Mouse (Mus musculus): ENCODE results near the gene E2f4. TPM values are rescaled to one million over a fixed set of nuclear protein-coding genes. Genes with fewer than 3 reads are reported as not detected.

Gene E2f4
- polyA plus RNA-seq, 1 experiment from 2014 or later: 125 TPM

DNA sequence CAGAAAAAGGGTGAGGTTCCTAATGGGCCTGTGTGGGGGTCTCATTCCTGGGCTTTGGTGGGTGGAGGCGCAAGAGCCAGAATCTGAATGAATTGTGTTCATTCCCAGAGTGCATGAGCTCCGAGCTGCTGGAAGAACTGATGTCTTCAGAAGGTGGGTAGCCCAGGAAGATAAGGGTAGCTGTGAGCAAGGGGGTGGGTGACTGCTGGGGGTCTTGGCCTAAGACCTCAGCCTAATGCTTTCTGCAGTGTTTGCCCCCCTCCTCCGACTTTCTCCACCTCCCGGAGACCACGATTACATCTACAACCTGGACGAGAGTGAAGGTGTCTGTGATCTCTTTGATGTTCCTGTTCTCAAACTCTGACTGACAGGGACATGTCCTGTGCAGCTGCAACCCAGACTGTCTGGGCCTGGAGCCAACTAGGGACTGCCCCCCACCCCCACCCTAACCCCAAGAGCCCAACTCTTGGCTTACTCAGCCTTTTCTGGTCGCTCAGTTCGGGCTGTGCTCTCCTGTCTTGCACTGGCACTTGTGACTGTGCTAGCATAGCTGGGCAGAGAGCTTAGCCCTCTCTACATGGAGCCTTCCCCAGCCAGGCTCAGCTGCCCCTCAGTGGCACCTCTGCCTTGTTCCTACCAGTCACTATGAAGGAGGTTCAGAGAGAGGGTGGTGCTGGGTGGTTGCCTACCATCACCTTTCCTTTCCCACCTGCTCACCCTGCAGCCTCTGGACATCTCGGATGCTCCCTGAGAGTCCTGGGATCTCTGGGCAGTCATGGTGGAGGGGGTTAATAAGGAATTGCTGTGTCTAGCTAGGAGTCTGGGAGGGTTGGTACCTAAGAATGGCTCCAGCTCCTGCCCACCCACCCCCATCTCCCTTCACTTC, 7.1 kb downstream of the E2f4 start:
- Histone ChIP-seq H3K27me3 (replicated peaks; ENCODE audit: low read depth, poor library complexity, severe bottlenecking) (no peaks in the 10 kb centered on the region), H3K27ac (replicated peaks) (no peak overlapping the region), H3K36me3 (replicated peaks) (peaks cover 87% of the 10 kb centered on the region), H3K4me3 (no peak overlapping the region), H3K4me1 (peaks cover 27% of the 10 kb centered on the region), H3K9me3 (no peaks in the 10 kb centered on the region)
- WGBS: 83% methylated on average over 9 of the region's 9 CpGs
- no peak for DNase-seq (ENCODE audit: low spot score)

DNA sequence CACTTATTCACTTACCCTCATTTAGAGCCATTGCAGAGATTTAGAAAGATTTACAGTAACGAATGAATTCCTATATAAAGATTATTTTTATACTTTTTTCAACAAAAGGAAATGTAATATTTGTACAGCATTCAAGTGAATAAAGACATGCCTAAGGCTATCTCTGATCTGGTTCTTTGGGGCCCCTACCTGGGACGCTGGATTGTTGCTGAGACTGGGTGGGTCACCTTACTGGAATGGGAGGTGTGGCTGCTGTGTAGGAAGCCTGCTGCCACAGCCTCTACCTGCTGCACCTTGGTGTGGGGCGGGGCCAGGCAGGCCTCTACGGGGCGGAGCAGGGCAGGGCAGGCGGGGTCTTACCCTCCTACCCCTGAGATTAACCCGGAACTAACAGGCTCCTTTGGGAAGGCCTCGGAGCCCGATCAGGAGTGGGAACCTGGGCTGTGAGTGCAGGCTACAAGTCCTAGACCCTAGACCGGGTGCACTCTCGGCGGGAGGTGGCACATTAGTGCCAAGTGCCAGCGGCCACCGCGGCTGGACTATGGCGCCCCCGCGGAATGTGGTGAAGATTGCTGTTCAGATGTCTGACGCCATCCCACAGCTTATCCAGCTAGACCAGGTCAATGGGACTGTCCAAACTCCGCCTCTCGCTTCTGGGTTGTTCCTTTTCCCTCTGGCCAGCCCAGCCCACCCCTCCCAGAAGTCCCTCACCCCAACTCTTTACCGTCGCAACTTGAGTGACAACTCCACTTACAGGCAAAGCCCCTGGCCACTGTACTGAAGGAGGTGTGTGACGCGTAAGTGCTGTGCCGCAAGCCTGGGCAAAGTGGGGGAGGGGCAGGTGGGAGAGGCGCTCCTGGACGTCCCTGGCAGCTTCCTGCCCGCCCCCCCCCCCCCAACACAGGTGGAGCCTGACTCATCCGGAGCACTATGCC, 8.0 kb downstream of the E2f4 start, which contains the start of gene Elmo3:
Elmo3 (plus strand) TSS at position 391 of the 935 bp plus-strand sequence.
- peak; percentile 74 for DNase-seq (ENCODE audit: low spot score)
- peak within 1 kb of the TSS; percentile 53 for H3K4me3 ChIP-seq
- H3K27ac ChIP-seq (replicated peaks): peak within 1 kb of the TSS; percentile 80
- H3K36me3 ChIP-seq (replicated peaks): peaks cover 87% of the 10 kb centered on the region
- no peaks in the 10 kb centered on the region for H3K9me3 ChIP-seq
- 7% methylated on average over 29 of the region's 30 CpGs for WGBS
- peaks cover 27% of the 10 kb centered on the region for H3K4me1 ChIP-seq
- no peaks in the 10 kb centered on the region for H3K27me3 ChIP-seq (replicated peaks; ENCODE audit: low read depth, poor library complexity, severe bottlenecking)

DNA sequence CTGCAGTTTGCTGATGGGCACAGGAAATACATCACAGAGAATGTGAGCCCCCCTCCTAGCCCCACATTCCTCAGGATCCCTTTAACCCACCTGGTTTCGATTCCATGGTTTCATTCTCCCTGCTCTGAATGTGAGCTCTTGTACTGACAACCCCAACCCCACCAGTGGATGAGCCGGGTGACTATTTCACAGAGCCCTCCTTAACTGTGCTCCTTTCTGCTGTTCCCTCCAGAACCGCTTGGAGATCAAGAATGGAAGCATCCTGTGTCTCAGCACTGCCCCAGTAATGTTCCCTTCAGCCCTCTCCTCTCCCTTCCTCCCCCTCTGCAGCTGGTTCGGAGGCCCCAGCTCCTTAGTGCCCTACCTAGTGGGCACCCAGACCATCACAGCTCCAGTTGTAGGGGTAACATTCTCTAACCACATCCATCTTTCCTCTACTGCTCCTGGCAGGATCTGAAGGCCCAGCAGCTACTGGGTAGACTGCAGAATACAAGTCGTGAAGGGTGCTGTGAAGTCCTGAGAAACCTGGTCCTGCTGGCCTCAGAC, 8.8 kb downstream of the E2f4 start:
- no peaks in the 10 kb centered on the region for H3K27me3 ChIP-seq (replicated peaks; ENCODE audit: low read depth, poor library complexity, severe bottlenecking)
- peak overlapping the region; percentile 80 for H3K27ac ChIP-seq (replicated peaks)
- WGBS: 55% methylated on average over 5 of the region's 5 CpGs
- peak overlapping the region; percentile 53 for H3K4me3 ChIP-seq
- H3K36me3 ChIP-seq (replicated peaks): peaks cover 87% of the 10 kb centered on the region
- peaks cover 27% of the 10 kb centered on the region for H3K4me1 ChIP-seq
- no peaks in the 10 kb centered on the region for H3K9me3 ChIP-seq
- no peak for DNase-seq (ENCODE audit: low spot score)

DNA sequence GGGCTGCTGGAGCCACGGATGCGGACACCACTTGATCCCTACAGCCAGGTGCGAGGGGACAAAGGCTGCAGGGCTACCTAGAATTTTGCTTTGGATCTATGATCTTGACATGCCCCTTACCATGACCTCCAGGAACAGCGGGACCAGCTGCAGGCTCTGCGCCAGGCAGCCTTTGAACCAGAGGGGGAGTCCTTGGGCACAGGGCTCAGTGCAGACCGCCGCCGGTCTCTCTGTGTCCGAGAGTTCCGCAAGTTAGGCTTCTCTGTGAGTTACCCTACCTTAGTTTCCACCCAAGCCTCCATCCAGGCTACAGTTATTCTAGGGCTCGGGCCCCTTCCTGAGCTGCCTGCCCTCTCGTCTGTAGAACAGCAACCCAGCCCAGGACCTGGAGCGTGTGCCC, 10.2 kb downstream of the E2f4 start:
- no peak for DNase-seq (ENCODE audit: low spot score)
- 93% methylated on average over 13 of the region's 13 CpGs for WGBS
- no peak overlapping the region for H3K27ac ChIP-seq (replicated peaks)
- peaks cover 87% of the 10 kb centered on the region for H3K36me3 ChIP-seq (replicated peaks)
- H3K4me3 ChIP-seq: no peak overlapping the region
- peaks cover 27% of the 10 kb centered on the region for H3K4me1 ChIP-seq
- no peaks in the 10 kb centered on the region for H3K9me3 ChIP-seq
- no peaks in the 10 kb centered on the region for H3K27me3 ChIP-seq (replicated peaks; ENCODE audit: low read depth, poor library complexity, severe bottlenecking)

DNA sequence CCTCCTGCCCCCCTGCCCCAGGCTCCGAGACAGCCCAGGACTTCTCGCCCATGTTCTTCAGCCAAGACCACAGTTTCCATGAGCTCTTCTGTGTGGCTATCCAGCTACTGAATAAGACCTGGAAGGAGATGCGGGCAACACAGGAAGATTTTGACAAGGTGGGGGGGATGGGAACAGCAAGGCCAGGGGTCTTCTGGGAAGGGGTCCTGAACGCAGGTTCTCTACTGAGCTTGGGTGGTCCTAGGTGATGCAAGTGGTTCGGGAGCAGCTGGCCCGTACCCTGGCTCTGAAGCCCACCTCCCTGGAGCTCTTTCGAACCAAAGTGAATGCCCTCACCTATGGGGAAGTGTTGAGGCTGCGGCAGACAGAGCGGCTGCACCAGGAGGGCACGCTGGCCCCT, 11.0 kb downstream of the E2f4 start:
- DNase-seq (ENCODE audit: low spot score): no peak
- Histone ChIP-seq H3K4me1 (peaks cover 27% of the 10 kb centered on the region), H3K4me3 (no peak overlapping the region), H3K9me3 (no peaks in the 10 kb centered on the region), H3K27me3 (replicated peaks; ENCODE audit: low read depth, poor library complexity, severe bottlenecking) (no peaks in the 10 kb centered on the region), H3K36me3 (replicated peaks) (peaks cover 87% of the 10 kb centered on the region), H3K27ac (replicated peaks) (no peak overlapping the region)
- 94% methylated on average over 10 of the region's 10 CpGs for WGBS

DNA sequence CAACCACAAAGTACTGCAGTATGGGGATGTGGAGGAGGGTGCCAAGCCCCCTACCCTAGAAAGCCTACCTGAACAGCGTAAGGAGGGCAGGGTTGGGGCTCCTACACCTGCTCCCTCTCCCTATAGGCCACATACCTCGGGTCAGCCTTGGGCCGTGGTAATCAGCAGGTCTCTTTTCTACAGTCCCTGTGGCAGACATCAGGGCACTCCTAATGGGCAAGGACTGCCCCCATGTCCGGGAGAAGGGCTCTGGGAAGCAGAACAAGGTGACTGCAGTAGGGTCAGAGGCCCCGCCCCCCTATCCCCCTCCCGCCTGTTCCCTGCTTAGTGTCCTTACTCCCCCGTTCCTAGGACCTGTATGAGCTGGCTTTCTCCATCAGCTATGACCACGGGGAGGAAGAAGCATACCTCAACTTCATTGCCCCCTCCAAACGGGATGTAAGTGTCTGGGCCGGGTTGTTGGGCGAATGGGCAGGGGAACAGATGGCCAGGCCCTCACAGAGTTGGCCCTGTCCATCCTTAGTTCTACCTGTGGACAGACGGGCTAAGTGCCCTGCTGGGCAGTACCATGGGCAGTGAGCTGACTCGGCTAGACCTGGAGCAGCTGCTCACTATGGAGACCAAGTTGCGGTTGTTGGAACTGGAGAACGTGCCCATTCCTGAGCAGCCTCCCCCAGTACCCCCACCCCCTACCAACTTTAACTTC, 11.8 kb downstream of the E2f4 start:
- no peak for DNase-seq (ENCODE audit: low spot score)
- WGBS: 80% methylated on average over 15 of the region's 15 CpGs
- H3K4me3 ChIP-seq: no peak overlapping the region
- no peaks in the 10 kb centered on the region for H3K27me3 ChIP-seq (replicated peaks; ENCODE audit: low read depth, poor library complexity, severe bottlenecking)
- H3K4me1 ChIP-seq: peaks cover 32% of the 10 kb centered on the region
- no peak overlapping the region for H3K27ac ChIP-seq (replicated peaks)
- H3K36me3 ChIP-seq (replicated peaks): peaks cover 87% of the 10 kb centered on the region
- no peaks in the 10 kb centered on the region for H3K9me3 ChIP-seq

DNA sequence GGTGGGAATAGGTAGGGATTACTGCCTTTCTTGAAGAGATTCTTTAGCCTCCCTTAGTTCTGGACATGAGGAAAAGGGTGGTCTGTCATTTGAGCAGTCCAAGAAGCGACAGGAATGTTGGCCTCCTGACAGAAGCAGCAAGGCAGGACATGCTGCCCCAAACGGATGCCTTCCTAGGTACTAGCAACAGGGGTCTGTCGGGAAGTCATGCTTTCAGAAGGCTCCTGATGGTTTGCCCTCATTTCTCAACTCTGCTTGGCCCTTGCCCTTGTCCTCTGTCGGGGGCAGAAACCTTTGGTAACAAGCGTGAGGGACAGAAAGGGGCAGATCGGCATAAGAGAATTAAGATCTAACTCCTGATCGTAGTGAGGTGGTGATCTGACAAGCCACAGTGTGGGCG, 12.7 kb downstream of the E2f4 start:
- WGBS: 87% methylated on average over 8 of the region's 8 CpGs

DNA sequence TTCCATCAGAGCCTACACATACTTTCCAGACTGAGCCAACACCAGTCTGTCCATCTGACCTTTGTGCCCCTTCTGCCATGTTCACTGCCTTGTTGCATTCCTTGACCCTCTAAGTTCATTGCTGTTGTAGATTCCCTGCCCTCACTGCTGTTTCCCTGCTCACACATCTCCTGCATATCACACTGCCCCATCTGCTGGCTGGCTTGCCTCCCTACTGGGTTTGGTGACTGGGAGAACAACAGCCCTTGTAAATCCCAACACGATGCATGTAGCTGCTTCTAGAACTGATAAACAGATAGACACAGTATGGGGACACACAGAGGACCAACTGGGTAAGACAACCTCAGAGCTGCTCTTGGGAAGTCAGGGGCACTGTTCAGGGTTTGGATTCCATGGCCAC, 14.3 kb downstream of the E2f4 start:
- Histone ChIP-seq H3K9me3 (no peaks in the 10 kb centered on the region), H3K4me3 (no peak overlapping the region), H3K27ac (replicated peaks) (no peak overlapping the region), H3K36me3 (replicated peaks) (peaks cover 100% of the 10 kb centered on the region), H3K27me3 (replicated peaks; ENCODE audit: low read depth, poor library complexity, severe bottlenecking) (no peaks in the 10 kb centered on the region), H3K4me1 (peaks cover 8% of the 10 kb centered on the region)
- 80% methylated on average over 1 of the region's 1 CpGs for WGBS
- DNase-seq (ENCODE audit: low spot score): no peak

More for the DNA sequence above, 12.7 kb downstream of the E2f4 start:
- no peak overlapping the region for H3K4me3 ChIP-seq
- DNase-seq (ENCODE audit: low spot score): no peak
- peaks cover 88% of the 10 kb centered on the region for H3K36me3 ChIP-seq (replicated peaks)
- H3K27ac ChIP-seq (replicated peaks): no peak overlapping the region
- H3K4me1 ChIP-seq: peaks cover 24% of the 10 kb centered on the region
- H3K27me3 ChIP-seq (replicated peaks; ENCODE audit: low read depth, poor library complexity, severe bottlenecking): no peaks in the 10 kb centered on the region
- no peaks in the 10 kb centered on the region for H3K9me3 ChIP-seq

DNA sequence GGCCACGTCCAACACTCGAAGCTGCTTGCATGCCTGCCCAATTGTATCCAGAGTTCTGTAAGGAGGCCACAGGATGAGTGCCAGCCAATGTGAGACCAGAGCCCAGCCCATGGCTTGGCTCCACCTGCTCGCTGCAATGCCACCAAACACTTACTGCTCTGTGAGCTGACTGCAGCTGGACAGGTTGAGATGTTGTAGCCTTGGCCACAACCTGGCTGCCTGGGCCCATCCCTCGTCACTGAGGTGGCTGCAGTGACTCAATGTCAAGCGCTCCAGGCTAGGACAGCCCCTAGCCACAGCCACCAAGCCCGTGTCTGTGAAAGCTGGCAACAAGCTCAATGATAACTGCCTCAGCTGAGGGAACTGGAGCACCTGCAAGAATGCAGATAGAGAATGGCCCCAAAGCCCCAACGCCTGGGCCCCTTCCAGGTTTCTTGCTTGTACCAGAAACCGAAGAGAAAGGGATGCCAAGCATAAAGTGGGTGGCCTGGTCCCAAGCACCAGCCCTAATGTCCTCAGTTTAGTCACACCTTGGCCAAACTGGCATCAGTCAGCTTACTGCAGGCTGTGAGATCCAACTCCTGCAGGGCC, 15.5 kb downstream of the E2f4 start:
- 90% methylated on average over 8 of the region's 8 CpGs for WGBS
- no peak for DNase-seq (ENCODE audit: low spot score)
- peaks cover 6% of the 10 kb centered on the region for H3K4me1 ChIP-seq

DNA sequence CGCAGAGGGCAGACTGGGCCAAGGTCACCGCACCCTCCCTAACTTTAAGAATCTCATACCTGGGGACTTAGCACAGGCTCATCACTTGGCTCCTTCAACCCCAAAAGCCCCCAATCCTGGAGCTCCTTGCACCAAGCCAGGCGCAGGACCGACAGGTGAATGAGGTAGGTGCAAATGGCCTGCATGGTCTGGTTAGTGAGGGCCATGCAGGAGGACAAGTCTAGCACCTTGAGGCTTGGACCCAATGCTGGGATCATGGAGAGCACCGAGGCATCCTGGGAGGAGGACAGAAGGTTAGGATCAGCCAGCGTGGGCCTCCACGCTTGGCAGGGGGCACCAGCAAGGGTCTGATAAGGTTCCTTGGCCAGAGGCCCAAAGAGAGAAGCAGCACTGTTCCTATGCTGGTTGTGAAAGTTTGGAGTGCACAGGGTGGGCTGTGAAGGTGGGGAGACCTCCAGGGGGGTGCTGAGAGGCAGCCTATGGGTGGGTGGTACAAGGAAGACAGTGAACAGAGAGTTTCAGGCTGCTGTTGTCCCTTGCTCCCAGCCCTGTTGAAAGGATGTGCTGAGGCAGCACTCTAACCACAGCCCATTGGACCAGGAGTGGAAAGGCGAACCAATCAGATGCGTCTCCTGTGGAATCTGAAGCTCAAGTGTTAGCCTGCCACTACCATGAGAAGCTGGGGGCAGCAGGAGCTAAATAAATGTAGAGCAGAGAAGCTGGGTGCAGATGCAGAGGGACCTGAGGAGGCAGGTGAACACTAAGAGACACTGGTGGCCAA, 16.3 kb downstream of the E2f4 start:
- DNase-seq (ENCODE audit: low spot score): no peak

More for the DNA sequence above, 15.5 kb downstream of the E2f4 start:
- H3K4me3 ChIP-seq: no peak overlapping the region
- no peaks in the 10 kb centered on the region for H3K9me3 ChIP-seq
- peaks cover 93% of the 10 kb centered on the region for H3K36me3 ChIP-seq (replicated peaks)
- no peaks in the 10 kb centered on the region for H3K27me3 ChIP-seq (replicated peaks; ENCODE audit: low read depth, poor library complexity, severe bottlenecking)
- H3K27ac ChIP-seq (replicated peaks): no peak overlapping the region

More for the DNA sequence above, 16.3 kb downstream of the E2f4 start:
- H3K36me3 ChIP-seq (replicated peaks): peaks cover 93% of the 10 kb centered on the region
- H3K27ac ChIP-seq (replicated peaks): 0 out of 2 replicates have a peak overlapping the region, but pooled peaks have one; percentile 25
- peaks cover 6% of the 10 kb centered on the region for H3K4me1 ChIP-seq
- no peaks in the 10 kb centered on the region for H3K27me3 ChIP-seq (replicated peaks; ENCODE audit: low read depth, poor library complexity, severe bottlenecking)
- no peaks in the 10 kb centered on the region for H3K9me3 ChIP-seq
- no peak overlapping the region for H3K4me3 ChIP-seq
- 79% methylated on average over 9 of the region's 9 CpGs for WGBS
